Mouse (Mus musculus) urinary bladder, postnatal 4 days (tissue): ENCODE measurements around the gene Dkc1.
"Not testable (repeated sequence)": the region's sequence is repeated elsewhere in the genome, so short reads cannot be mapped to it uniquely, and the experiment has no call there.

Source experiments
- DNase-seq, 2 experiments: peaks; one replicate each; pipeline ENCODE4 v3.0.0; 2021 to 2022; ENCODE audit warnings: low spot score in 2 of 2

Dkc1 gene

DNA sequence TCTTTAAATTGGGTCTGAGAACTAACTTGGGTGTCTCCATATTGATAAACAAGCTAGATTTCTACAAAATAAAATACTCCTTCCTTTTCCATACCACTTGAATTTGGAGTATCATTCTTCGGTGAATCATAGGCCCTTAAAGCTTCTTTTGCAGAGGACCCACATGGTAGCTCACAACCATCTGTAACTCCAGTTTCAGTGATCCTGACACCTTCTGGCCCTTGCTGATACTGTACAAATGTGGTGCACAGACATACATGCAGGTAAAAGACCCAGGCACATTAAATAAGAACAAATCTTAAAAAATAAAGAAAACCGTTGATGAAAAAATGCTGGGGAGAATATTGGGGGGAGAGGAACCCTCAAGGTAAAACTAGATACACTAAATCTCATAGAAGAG, 42.5 kb downstream of the Dkc1 start:
- DNase-seq, result no peak

DNA sequence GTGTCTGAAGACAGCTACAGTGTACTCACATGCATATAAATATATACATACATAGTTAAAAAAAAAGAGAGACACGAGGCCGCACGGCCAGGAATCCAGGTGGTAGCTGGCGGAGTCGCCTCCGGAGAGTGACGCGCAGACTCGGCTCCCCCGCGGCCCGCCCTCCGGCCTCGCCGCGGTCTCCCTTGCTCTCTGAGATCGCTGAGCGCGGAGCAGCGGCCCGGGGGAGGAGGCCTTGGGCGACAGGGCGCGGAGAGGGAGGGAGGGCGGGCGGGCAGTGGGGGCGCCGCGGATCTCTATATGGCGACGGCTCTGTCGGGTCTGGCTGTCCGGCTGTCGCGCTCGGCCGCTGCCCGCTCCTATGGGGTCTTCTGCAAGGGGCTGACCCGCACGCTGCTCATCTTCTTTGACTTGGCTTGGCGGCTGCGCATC, 47.5 kb downstream of the Dkc1 start:
- not testable (repeated sequence) for DNase-seq

DNA sequence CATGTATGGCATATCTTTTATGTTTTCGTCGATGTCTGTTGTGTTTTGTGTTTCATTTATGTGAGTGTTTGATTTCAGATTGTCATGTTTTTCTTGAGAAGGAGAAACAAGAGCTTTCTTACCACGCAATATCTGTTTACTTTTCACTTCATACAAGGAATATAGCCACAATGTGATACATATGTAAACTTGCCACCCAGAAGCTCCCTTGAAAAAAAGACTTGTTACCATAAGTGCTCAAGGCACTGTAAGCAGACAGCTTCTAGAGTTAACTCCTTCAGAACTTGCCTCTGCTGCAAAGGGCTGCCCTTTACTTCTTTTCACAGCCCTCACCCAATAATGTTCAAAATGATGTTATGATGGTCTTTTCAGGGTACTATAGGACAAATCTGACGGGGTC, 52.8 kb downstream of the Dkc1 start:
- no peak for DNase-seq

DNA sequence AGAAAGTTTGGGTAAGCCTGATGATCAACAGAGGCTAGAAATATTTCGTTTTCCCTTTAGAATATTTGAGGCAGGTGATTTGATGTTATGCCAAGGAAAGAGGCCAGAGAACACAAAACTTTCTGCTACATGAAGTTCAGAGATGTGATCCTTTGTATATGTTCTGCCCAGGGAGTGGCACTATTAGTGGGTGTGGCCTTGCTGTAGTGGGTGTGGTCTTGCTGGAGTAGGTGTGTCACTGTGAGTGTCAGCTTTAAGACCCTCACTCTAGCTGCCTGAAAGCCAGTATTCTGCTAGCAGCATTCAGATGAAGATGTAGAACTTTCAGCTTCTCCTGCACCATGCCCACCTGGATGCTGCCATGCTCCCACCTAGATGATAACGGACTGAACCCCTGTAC, 54.6 kb downstream of the Dkc1 start:
- no peak for DNase-seq

DNA sequence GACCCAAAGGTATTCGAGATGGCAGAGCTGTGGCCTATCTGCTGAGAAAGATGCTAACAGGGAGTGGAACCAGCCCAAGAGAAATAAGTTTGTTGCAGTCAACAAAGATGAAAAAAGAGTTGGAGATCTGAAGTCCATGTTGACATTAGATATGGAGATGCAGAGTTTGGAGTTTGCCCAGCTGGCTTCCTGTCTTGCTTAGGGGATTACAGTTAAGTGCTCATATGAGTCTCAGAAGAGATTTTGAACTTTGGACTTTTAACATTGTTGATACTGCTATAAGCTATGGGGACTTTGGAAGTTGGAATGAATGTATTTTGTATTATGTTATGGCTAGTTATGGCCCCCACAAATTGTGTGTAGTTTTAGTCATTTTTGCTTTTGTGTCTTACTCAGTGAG, 56.6 kb downstream of the Dkc1 start:
- no peak for DNase-seq

DNA sequence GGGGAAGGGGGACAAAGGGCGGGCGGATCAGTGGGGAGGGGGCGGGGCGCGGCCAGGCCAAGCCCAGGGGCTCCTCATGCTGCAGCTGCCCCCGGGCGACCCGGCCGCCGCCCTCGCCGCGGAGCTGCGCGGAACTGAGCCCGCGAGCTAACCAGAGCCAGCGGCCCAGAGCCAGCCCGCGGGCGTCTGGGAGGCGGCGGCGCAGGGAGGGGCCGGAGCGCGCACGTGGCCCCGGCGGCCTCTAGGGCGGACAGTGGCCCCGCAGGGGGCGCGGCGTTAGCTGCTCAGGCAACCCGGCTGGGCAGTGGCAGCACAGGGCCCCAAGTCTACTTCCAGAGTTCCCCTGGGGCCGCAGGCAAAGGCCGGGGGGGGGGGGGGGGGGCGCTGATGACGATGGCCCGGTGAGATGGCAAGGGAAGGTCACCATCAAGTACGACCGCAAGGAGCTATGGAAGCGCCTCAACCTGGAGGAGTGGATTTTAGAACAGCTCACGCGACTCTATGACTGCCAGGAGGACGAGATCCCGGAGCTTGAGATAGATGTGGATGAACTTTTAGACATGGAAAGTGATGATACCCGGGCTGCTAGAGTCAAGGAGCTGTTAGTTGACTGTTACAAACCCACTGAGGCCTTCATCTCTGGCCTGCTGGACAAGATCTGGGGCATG, 60.1 kb downstream of the Dkc1 start:
- no peak for DNase-seq
